Mouse (Mus musculus): ENCODE measurements around the gene Usp11. TPM values are rescaled to one million over a fixed set of nuclear protein-coding genes. Genes with fewer than 3 reads are reported as not detected.

The Usp11 gene
- total RNA-seq, 2 experiments from 2014 or later, result 77.2 to 80.3 TPM

Other genes starting within 250 kb of the Usp11 start
- under 1 TPM in 1 of 2 experiments, not detected in 1; 0.40 TPM for gene Rgn, start 154.1 kb upstream of the Usp11 start, total RNA-seq (2021)
- gene Rbm10, start 86.4 kb upstream of the Usp11 start, total RNA-seq (2021), result 10 to 100 TPM; 30.0 to 33.9 TPM
- gene Ndufb11, start 86.3 kb upstream of the Usp11 start, total RNA-seq (2021), result 100 to 1,000 TPM; 160 to 168 TPM
- 100 to 1,000 TPM; 394 to 409 TPM for gene Uba1, start 45.6 kb upstream of the Usp11 start, total RNA-seq (2021)
- gene Cdk16, start 16.0 kb upstream of the Usp11 start, total RNA-seq (2021), result 100 to 1,000 TPM; 262 TPM
- 100 to 1,000 TPM; 191 to 196 TPM for gene Araf, start 93.9 kb downstream of the Usp11 start, total RNA-seq (2021)
- gene Timp1, start 166.3 kb downstream of the Usp11 start, total RNA-seq (2021), result 1 to 10 TPM in 1 of 2 experiments, under 1 TPM in 1; 0.56 to 1.1 TPM
- gene Syn1, start 217.1 kb downstream of the Usp11 start, total RNA-seq (2021), result 100 to 1,000 TPM; 407 to 465 TPM
- 10 to 100 TPM; 11.5 to 12.0 TPM for gene Cfp, start 227.6 kb downstream of the Usp11 start, total RNA-seq (2021)
- 10 to 100 TPM; 34.6 to 35.7 TPM for gene Elk1, start 246.7 kb downstream of the Usp11 start, total RNA-seq (2021)

Measured in layer of hippocampus, postnatal 10 days (tissue).